Mouse (Mus musculus) stomach, postnatal 0 days (tissue): ENCODE data around the gene Osm.

Source experiments
- CTCF ChIP-seq: IDR thresholded peaks from 2 replicates; pipeline ENCODE4 v1.5.1; 2016; ENCODE audit warnings: antibody characterized with exemption, low read depth, mild to moderate bottlenecking, moderate library complexity
- EP300 ChIP-seq: optimal IDR thresholded peaks from 2 replicates; pipeline ENCODE3; 2016; ENCODE audit warnings: antibody characterized with exemption

DNA sequence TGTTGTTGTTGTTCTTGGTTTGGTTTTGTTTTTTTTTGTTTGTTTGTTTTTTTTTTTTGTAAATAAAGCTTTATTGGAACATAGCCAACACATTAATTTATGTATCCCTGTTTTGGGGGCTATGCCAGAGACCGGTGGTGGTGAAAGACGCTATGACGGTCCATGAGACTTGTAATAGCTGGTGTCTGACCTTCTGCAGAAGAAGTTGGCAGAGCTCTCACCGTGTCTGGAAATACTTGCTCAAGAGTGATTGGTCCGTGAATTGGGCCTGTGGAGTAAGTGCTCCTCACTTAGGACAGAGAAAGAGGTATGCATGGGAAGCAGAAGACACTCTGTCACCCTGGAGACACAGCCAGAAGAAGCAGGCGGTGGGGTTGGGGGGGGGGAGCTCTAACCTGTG lies 45.6 kb downstream of the Osm start:
- TF ChIP-seq CTCF (no peak), EP300 (no peak)
